In genomic region chr11:32063775-32064510, GRCm38 (mm10) we compare ENCODE assay signal across 14 mouse cellular contexts.
A peak's percentile ranks its signal among the peaks of the same experiment; 100 is the strongest.
DNase-seq lines count a peak whose midpoint lies in the region; ATAC-seq lines count a peak whose summit lies in the region.
"Had no signal": no experiment of that assay in that cellular context is flagged by ENCODE, and none has a peak within 500 bp of the region (broad histone marks: within the 10 kb centered on the region; RNA-seq: fewer than 3 reads in every experiment).

No protein-coding gene starts in this region.

- no peak overlapping the region for H3K9ac ChIP-seq in forebrain, embryonic 11.5 days (ENCODE audit: low read length)
- H3K9ac ChIP-seq in hindbrain, embryonic 15.5 days, result 0 out of 2 replicates have a peak overlapping the region, but pooled peaks have one; percentile 11
- no peak overlapping the region for H3K9ac ChIP-seq in neural tube, embryonic 11.5 days (ENCODE audit: low read length)
- H3K9ac ChIP-seq: lung, embryonic 14.5 days had no signal

- peaks cover 10% of the 10 kb centered on the region for H3K4me1 ChIP-seq in forebrain, embryonic 11.5 days (replicated peaks; ENCODE audit: control insufficient read depth, insufficient read depth, low read length)
- peaks cover 44% of the 10 kb centered on the region for H3K4me1 ChIP-seq in hindbrain, embryonic 15.5 days (replicated peaks)
- H3K4me1 ChIP-seq in neural tube, embryonic 11.5 days (ENCODE audit: control insufficient read depth, insufficient read depth, low read length), result peaks cover 9% of the 10 kb centered on the region; the same call in 1 of the 2 replicates

- H3K36me3 ChIP-seq in forebrain, embryonic 11.5 days (ENCODE audit: control insufficient read depth, insufficient read depth, low read length), result no peaks in the 10 kb centered on the region
- H3K36me3 ChIP-seq in hindbrain, embryonic 15.5 days, result peaks cover 13% of the 10 kb centered on the region
- no peaks in the 10 kb centered on the region for H3K36me3 ChIP-seq in neural tube, embryonic 11.5 days (ENCODE audit: control insufficient read depth, insufficient read depth, low read length)

- no peak overlapping the region for H3K4me2 ChIP-seq in forebrain, embryonic 11.5 days (ENCODE audit: low read depth, low read length, severe bottlenecking)
- H3K4me2 ChIP-seq in hindbrain, embryonic 15.5 days, result 0 out of 2 replicates have a peak overlapping the region, but pooled peaks have one; percentile 7
- no peak overlapping the region for H3K4me2 ChIP-seq in neural tube, embryonic 11.5 days (ENCODE audit: low read depth)
- H3K4me2 ChIP-seq: lung, embryonic 14.5 days had no signal

- no peaks in the 10 kb centered on the region for H3K27me3 ChIP-seq in forebrain, embryonic 11.5 days (ENCODE audit: control insufficient read depth, insufficient read depth, low read length)
- no peaks in the 10 kb centered on the region for H3K27me3 ChIP-seq in hindbrain, embryonic 15.5 days
- no peaks in the 10 kb centered on the region for H3K27me3 ChIP-seq in neural tube, embryonic 11.5 days (ENCODE audit: control insufficient read depth, insufficient read depth, low read length)

- H3K27ac ChIP-seq in forebrain, embryonic 11.5 days (ENCODE audit: low read depth, low read length), result peak overlapping the region; percentile 51; the same call in 1 of the 2 replicates
- peak overlapping the region; percentile 85 for H3K27ac ChIP-seq in hindbrain, embryonic 15.5 days (replicated peaks)
- H3K27ac ChIP-seq in neural tube, embryonic 11.5 days (ENCODE audit: low read depth, low read length), result peak overlapping the region; percentile 35; the same call in 1 of the 2 replicates

- no peak overlapping the region for H3K4me3 ChIP-seq in forebrain, embryonic 11.5 days (ENCODE audit: low read depth, low read length)
- no peak overlapping the region for H3K4me3 ChIP-seq in hindbrain, embryonic 15.5 days
- H3K4me3 ChIP-seq in neural tube, embryonic 11.5 days (ENCODE audit: low read depth, low read length), result no peak overlapping the region

- DNase-seq in embryo, embryonic 10.5 days (ENCODE audit: low spot score), result peak; percentile 37
- DNase-seq in forebrain, embryonic 11.5 days (ENCODE audit: low spot score), result no peak
- peak; percentile 22 for DNase-seq in neural tube, embryonic 11.5 days (ENCODE audit: low spot score)
- DNase-seq in testis, postnatal 10 days (ENCODE audit: low spot score), result no peak
- no peak for DNase-seq in lung, postnatal 10 days
- DNase-seq in MN1 (ENCODE audit: low spot score), result no peak
- no peak for DNase-seq in urinary bladder, postnatal 25 days (ENCODE audit: low spot score)
- DNase-seq: cerebellum, postnatal 36 days; heart, postnatal 14 days; layer of hippocampus, postnatal 36 days; lung, embryonic 14.5 days had no signal

- no peaks in the 10 kb centered on the region for H3K9me3 ChIP-seq in forebrain, embryonic 11.5 days (ENCODE audit: control insufficient read depth, low read length)
- H3K9me3 ChIP-seq in hindbrain, embryonic 15.5 days, result no peaks in the 10 kb centered on the region
- H3K9me3 ChIP-seq in neural tube, embryonic 11.5 days (ENCODE audit: control insufficient read depth, low read length), result no peaks in the 10 kb centered on the region

- 9% methylated on average over 10 of the region's 10 CpGs for WGBS in forebrain, embryonic 11.5 days
- 9% methylated on average over 10 of the region's 10 CpGs for WGBS in hindbrain, embryonic 15.5 days
- 8% methylated on average over 10 of the region's 10 CpGs for WGBS in neural tube, embryonic 11.5 days

- peak; percentile 65 for ATAC-seq in forebrain, embryonic 11.5 days (replicated peaks; ENCODE audit: low FRiP score)
- peak; percentile 54 for ATAC-seq in hindbrain, embryonic 15.5 days (ENCODE audit: low FRiP score, low read depth)
- peak; percentile 32; the same call in 1 of the 2 replicates for ATAC-seq in neural tube, embryonic 11.5 days (ENCODE audit: insufficient read depth, low FRiP score, low TSS enrichment)
- ATAC-seq: CD4-positive, CD25-positive, alpha-beta regulatory T cell, adult 4 months; Patski had no signal

Comparison
In these comparisons a context has a peak if more than half of its experiments do, and no peak if none do; other contexts are left out.
1. DNase-seq: peak in embryo, embryonic 10.5 days (single experiment) and neural tube, embryonic 11.5 days (single experiment); none in forebrain, embryonic 11.5 days (single experiment), testis, postnatal 10 days (single experiment), lung, postnatal 10 days (single experiment), MN1 (single experiment) and urinary bladder, postnatal 25 days (single experiment).
2. H3K27ac ChIP-seq: peak in every context shown above with its lines; median percentile 85 in hindbrain, embryonic 15.5 days; 51 in forebrain, embryonic 11.5 days; 35 in neural tube, embryonic 11.5 days.
3. Peak in every context shown above with its lines, with median percentiles within 50 percentile points of each other: ATAC-seq.